Mouse (Mus musculus) lung, postnatal 0 days (tissue): ENCODE data around the gene Mfap1b. TPM values are rescaled to one million over a fixed set of nuclear protein-coding genes. Genes with fewer than 3 reads are reported as not detected.

Experiments used
- ATAC-seq: fragments of 200-750 bp; cut with Nextera tagmentation; 2 replicates; pipeline ENCODE4 v1.8.0; 2017; ENCODE audit warnings: moderate library complexity
- DNase-seq: peaks from one replicate; pipeline ENCODE4 v3.0.0-alpha.2; 2016; ENCODE audit warnings: low spot score
- H3K27ac ChIP-seq: fragments of 300-500 bp; sonication (generic); 2 replicates; pipeline ENCODE4 v1.5.1; 2014; ENCODE audit warnings: antibody characterized with exemption, mild to moderate bottlenecking, low read length, mixed read lengths
- H3K27me3 ChIP-seq: fragments of 300-500 bp; sonication (generic); replicated peaks from 2 replicates; pipeline ENCODE4 v1.6.1; 2014; ENCODE audit warnings: low read length, mixed read lengths; ENCODE audit not compliant: insufficient read depth
- H3K36me3 ChIP-seq: fragments of 300-500 bp; sonication (generic); 2 replicates; pipeline ENCODE4 v1.6.1; 2014; ENCODE audit warnings: low read length, mixed read lengths; ENCODE audit not compliant: insufficient read depth
- H3K4me1 ChIP-seq: fragments of 300-500 bp; sonication (generic); 2 replicates; pipeline ENCODE4 v1.6.1; 2014; ENCODE audit warnings: antibody characterized with exemption, low read depth, low read length, mixed read lengths; ENCODE audit not compliant: insufficient read depth
- H3K4me2 ChIP-seq: fragments of 300-500 bp; sonication (generic); replicated peaks from 2 replicates; pipeline ENCODE4 v1.6.1; 2014; ENCODE audit warnings: low read depth, mild to moderate bottlenecking, low read length, moderate library complexity, mixed read lengths
- H3K4me3 ChIP-seq: fragments of 300-500 bp; sonication (generic); 2 replicates; pipeline ENCODE4 v1.5.1; 2014; ENCODE audit warnings: low read depth, low read length
- H3K9ac ChIP-seq: fragments of 300-500 bp; sonication (generic); replicated peaks from 2 replicates; pipeline ENCODE4 v1.6.1; 2014; ENCODE audit warnings: low read depth, mild to moderate bottlenecking
- H3K9me3 ChIP-seq: fragments of 300-500 bp; sonication (generic); 2 replicates; pipeline ENCODE4 v1.6.1; 2016; ENCODE audit warnings: low read length, mixed read lengths
- CTCF ChIP-seq: IDR thresholded peaks from 2 replicates; pipeline ENCODE4 v1.5.1; 2016; ENCODE audit warnings: antibody characterized with exemption, mild to moderate bottlenecking
- EP300 ChIP-seq: IDR thresholded peaks from 2 replicates; pipeline ENCODE4 v1.6.1; 2016; ENCODE audit warnings: antibody characterized with exemption, mild to moderate bottlenecking, control low read depth
- WGBS: fragments of 180-500 bp; shearing (Covaris S2); extraction: QIAGEN DNeasy Blood & Tissue Kit; methylation state at CpG from one replicate; pipeline ENCODE4 v1.1.7; 2014; 5-methylcytosine and 5-hydroxymethylcytosine counted together
- microRNA-seq: library from miRNA; unstranded; fragments of <30 nt; microRNA quantifications from one replicate; pipeline ENCODE4, GENCODE M21; 2016
- polyA plus RNA-seq: library from polyadenylated mRNA; unstranded; fragments of >200 nt; fragmentation: Nextera tagmentation; extraction: Ambion mirVana; gene quantifications from 2 replicates; pipeline ENCODE4 v1.2.1, GENCODE M21; 2015

Gene Mfap1b
- polyA plus RNA-seq, 1 experiment from 2014 or later: 37.7 TPM

DNA sequence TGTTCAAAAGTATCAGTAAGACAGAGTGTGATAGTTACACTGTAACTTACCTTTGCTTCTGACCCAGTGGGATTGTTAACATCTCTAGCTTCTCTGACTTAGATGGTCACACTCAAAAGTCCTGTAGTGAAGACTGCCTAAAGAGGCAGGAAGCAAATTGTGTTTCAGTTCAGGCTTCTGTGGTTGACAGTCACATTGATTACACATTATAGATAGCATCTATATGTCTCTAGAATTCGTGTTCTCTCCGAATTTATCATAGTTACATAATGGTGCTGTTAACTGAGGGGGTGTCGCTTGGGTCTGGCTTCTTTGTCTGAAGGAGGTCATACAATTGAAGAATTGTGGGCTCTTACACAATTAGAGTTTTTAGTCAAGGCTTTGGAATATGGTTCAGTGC is 58.8 kb downstream of the Mfap1b start:
- H3K4me2 ChIP-seq: peak overlapping the region; percentile 71
- DNase-seq: no peak
- no peaks in the 10 kb centered on the region for H3K9me3 ChIP-seq
- no peak for ATAC-seq
- no peak overlapping the region for H3K9ac ChIP-seq
- WGBS: 27% methylated on average over 3 of the region's 3 CpGs
- no peak for TF ChIP-seq EP300
- TF ChIP-seq CTCF: no peak
- no peaks in the 10 kb centered on the region for H3K27me3 ChIP-seq
- H3K4me3 ChIP-seq: peak overlapping the region; percentile 93; the same call in 1 of the 2 replicates
- H3K27ac ChIP-seq: no peak overlapping the region
- no peaks in the 10 kb centered on the region for H3K36me3 ChIP-seq
- H3K4me1 ChIP-seq: peaks cover 16% of the 10 kb centered on the region; the same call in 1 of the 2 replicates

GRCm38 (mm10) chr2:121414139-121414685 is 59.7 kb downstream of the Mfap1b start:
- peak; percentile 66 for DNase-seq
- ATAC-seq: peak; percentile 32
- H3K9ac ChIP-seq: peak overlapping the region; percentile 99
- peak overlapping the region; percentile 97 for H3K27ac ChIP-seq
- H3K9me3 ChIP-seq: no peaks in the 10 kb centered on the region
- TF ChIP-seq CTCF (no peak), EP300 (no peak)
- no peaks in the 10 kb centered on the region for H3K36me3 ChIP-seq
- no peaks in the 10 kb centered on the region for H3K27me3 ChIP-seq
- 2% methylated on average over 31 of the region's 32 CpGs for WGBS
- H3K4me3 ChIP-seq: peak overlapping the region; percentile 93
- peaks cover 12% of the 10 kb centered on the region; the same call in 1 of the 2 replicates for H3K4me1 ChIP-seq
- peak overlapping the region; percentile 71 for H3K4me2 ChIP-seq

DNA sequence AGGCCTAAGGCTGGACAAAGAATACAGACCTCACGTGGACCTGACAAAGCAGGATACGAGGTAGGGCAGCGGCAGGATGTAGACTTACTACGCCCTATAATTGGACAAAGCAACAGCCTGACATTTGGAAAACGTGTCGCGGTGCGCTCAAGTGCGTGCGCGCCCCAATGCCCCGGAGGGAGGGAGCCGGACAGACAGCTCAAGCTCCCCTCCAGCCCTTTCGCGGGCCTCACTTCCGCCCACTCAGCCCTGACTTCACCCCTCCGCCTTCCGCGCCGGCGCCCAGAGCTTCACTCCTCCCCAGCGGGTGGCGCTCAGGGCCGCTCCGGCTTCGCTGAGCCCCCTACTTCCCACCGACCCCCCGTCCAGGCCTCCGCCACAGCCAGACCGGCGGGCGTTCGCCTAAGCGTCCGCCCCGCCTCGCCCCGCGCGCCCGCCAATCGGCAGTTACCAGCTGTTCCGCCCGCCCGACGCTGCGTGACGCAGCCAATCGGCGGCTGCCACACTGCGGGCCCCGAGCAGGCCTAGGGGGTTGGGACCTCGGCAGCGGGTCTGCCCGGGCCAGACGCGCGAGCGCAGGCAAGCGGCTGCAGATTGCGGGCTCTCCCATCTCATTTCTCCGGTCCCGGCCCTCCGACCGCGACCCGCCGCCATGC is 60.4 kb downstream of the Mfap1b start, which contains the start of the genes Pdia3 and Catsper2:
Gene Pdia3 (plus strand): TSS at position 389 of the 656 bp plus-strand sequence.
Gene Catsper2 (minus strand): TSS at position 406 of the 656 bp plus-strand sequence.
- peak within 1 kb of the TSS; percentile 97 for H3K27ac ChIP-seq
- H3K9me3 ChIP-seq: no peaks in the 10 kb centered on the region
- no peaks in the 10 kb centered on the region for H3K27me3 ChIP-seq
- no peak for TF ChIP-seq EP300
- TF ChIP-seq CTCF: peak; percentile 60
- peaks cover 12% of the 10 kb centered on the region; the same call in 1 of the 2 replicates for H3K4me1 ChIP-seq
- ATAC-seq (peak; percentile 99), DNase-seq (peak; percentile 99)
- H3K4me3 ChIP-seq: peak within 1 kb of the TSS; percentile 93
- peak within 1 kb of the TSS; percentile 71 for H3K4me2 ChIP-seq
- H3K36me3 ChIP-seq: no peaks in the 10 kb centered on the region
- WGBS: 2% methylated on average over 64 of the region's 68 CpGs
- H3K9ac ChIP-seq: peak within 1 kb of the TSS; percentile 99

DNA sequence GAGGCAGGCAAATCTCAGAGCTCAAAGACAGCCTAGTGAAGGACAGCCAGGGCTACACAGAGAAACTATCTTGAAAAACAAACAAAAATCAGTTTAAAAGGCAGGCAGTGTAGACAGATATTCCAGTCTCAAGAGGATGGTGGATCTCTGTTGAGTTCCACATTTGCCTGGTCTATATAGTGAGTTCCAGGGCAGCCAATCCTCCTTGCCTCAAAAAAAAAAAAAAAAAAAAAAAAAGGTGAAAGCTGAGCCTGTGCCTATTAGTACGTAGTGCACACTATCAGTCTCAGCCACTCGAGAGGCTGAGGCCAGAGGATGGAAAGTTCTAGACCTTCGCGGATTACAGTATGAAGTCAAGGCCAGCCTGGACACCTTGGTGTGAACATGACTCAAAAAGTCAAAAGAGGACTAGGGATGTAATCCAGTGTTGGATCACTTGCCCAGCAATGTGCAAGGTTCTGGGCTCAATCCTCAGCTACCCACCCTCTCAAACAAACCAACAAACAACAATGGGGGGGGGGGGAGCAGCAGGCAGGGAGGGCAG is 61.0 kb downstream of the Mfap1b start:
- Histone ChIP-seq H3K36me3 (no peaks in the 10 kb centered on the region), H3K27me3 (no peaks in the 10 kb centered on the region), H3K4me2 (peak overlapping the region; percentile 71), H3K9ac (peak overlapping the region; percentile 99), H3K27ac (peak overlapping the region; percentile 97), H3K9me3 (no peaks in the 10 kb centered on the region), H3K4me3 (peak overlapping the region; percentile 93), H3K4me1 (peaks cover 12% of the 10 kb centered on the region; the same call in 1 of the 2 replicates)
- ATAC-seq (0 out of 2 replicates have a peak, but pooled peaks have one; percentile 1), DNase-seq (no peak)
- TF ChIP-seq EP300: no peak
- WGBS: 4% methylated on average over 4 of the region's 4 CpGs

Small RNA genes within 50 kb of the gene (microRNA-seq; reads per million reads assigned to microRNA genes)
- not detected for gene Gm22953

Other genes with a start within 250 kb of the Mfap1b start
- gene Trp53bp1, start 202.7 kb downstream of the Mfap1b start, polyA plus RNA-seq: 9.8 and 16.6 TPM in 2 replicates
- gene Map1a, start 184.5 kb downstream of the Mfap1b start, polyA plus RNA-seq: 1.3 and 1.9 TPM in 2 replicates
- 9.7 and 11.1 TPM in 2 replicates for gene Ppip5k1, start 118.7 kb downstream of the Mfap1b start, polyA plus RNA-seq
- gene Ckmt1, start 116.4 kb downstream of the Mfap1b start, polyA plus RNA-seq: 35.1 and 37.3 TPM in 2 replicates
- not detected in 2 replicates for gene Strc, start 86.9 kb downstream of the Mfap1b start, polyA plus RNA-seq
- 371 and 415 TPM in 2 replicates for gene Pdia3, start 60.3 kb downstream of the Mfap1b start, polyA plus RNA-seq
- 1.7 and 1.8 TPM in 2 replicates for gene Catsper2, start 60.3 kb downstream of the Mfap1b start, polyA plus RNA-seq
- 2.1 and 2.9 TPM in 2 replicates for gene Ell3, start 29.8 kb downstream of the Mfap1b start, polyA plus RNA-seq
- gene Serf2, start 24.9 kb downstream of the Mfap1b start, polyA plus RNA-seq: 456 and 470 TPM in 2 replicates
- 61.7 and 70.9 TPM in 2 replicates for gene Hypk, start 20.8 kb downstream of the Mfap1b start, polyA plus RNA-seq
- 0.15 and 0.35 TPM in 2 replicates for gene Serinc4, start 17.3 kb downstream of the Mfap1b start, polyA plus RNA-seq
- gene Mfap1a, start 32.6 kb upstream of the Mfap1b start, polyA plus RNA-seq: 16.3 and 20.7 TPM in 2 replicates
- 2.6 and 2.9 TPM in 2 replicates for gene Wdr76, start 32.7 kb upstream of the Mfap1b start, polyA plus RNA-seq